Mouse (Mus musculus) liver, embryonic 15.5 days (tissue): ENCODE results near the gene Armc6. TPM values are rescaled to one million over a fixed set of nuclear protein-coding genes. Genes with fewer than 3 reads are reported as not detected.

Experiments used
- ATAC-seq: fragments of 200-750 bp; cut with Nextera tagmentation; 2 replicates; pipeline ENCODE4 v1.8.0; 2017; ENCODE audit warnings: moderate number of reproducible peaks, mild to moderate bottlenecking, moderate library complexity; ENCODE audit not compliant: insufficient read depth
- H3K27ac ChIP-seq: fragments of 300-500 bp; sonication (generic); replicated peaks from 2 replicates; pipeline ENCODE4 v1.5.1; 2015; ENCODE audit warnings: mild to moderate bottlenecking, inconsistent platforms
- H3K27me3 ChIP-seq: fragments of 300-500 bp; sonication (generic); 2 replicates; pipeline ENCODE4 v1.6.1; 2015; ENCODE audit warnings: mild to moderate bottlenecking, inconsistent platforms
- H3K36me3 ChIP-seq: fragments of 300-500 bp; sonication (generic); replicated peaks from 2 replicates; pipeline ENCODE4 v1.6.1; 2015; ENCODE audit warnings: moderate library complexity, mild to moderate bottlenecking, inconsistent platforms
- H3K4me1 ChIP-seq: fragments of 300-500 bp; sonication (generic); replicated peaks from 2 replicates; pipeline ENCODE4 v1.6.1; 2015; ENCODE audit warnings: inconsistent platforms
- H3K4me2 ChIP-seq: fragments of 300-500 bp; sonication (generic); 2 replicates; pipeline ENCODE4 v1.6.1; 2015; ENCODE audit warnings: moderate library complexity, mild to moderate bottlenecking, inconsistent platforms
- H3K4me3 ChIP-seq: fragments of 300-500 bp; sonication (generic); replicated peaks from 2 replicates; pipeline ENCODE4 v1.5.1; 2015; ENCODE audit warnings: mild to moderate bottlenecking, inconsistent platforms
- H3K9ac ChIP-seq: fragments of 300-500 bp; sonication (generic); 2 replicates; pipeline ENCODE4 v1.6.1; 2015; ENCODE audit warnings: moderate library complexity, mild to moderate bottlenecking, inconsistent platforms
- H3K9me3 ChIP-seq: fragments of 300-500 bp; sonication (generic); replicated peaks from 2 replicates; pipeline ENCODE4 v1.6.1; 2016; ENCODE audit warnings: inconsistent platforms
- WGBS: fragments of 180-500 bp; shearing (Covaris S2); methylation state at CpG from one replicate; pipeline ENCODE4 v1.1.7; 2015; ENCODE audit warnings: mixed read lengths; ENCODE audit not compliant: insufficient replicate concordance; 5-methylcytosine and 5-hydroxymethylcytosine counted together
- polyA plus RNA-seq: library from polyadenylated mRNA; unstranded; fragments of >200 nt; fragmentation: Nextera tagmentation; extraction: Ambion mirVana; gene quantifications from 2 replicates; pipeline ENCODE4 v1.2.1, GENCODE M21; 2015

Armc6 gene
- polyA plus RNA-seq, result 12.4 and 15.2 TPM in 2 replicates

DNA sequence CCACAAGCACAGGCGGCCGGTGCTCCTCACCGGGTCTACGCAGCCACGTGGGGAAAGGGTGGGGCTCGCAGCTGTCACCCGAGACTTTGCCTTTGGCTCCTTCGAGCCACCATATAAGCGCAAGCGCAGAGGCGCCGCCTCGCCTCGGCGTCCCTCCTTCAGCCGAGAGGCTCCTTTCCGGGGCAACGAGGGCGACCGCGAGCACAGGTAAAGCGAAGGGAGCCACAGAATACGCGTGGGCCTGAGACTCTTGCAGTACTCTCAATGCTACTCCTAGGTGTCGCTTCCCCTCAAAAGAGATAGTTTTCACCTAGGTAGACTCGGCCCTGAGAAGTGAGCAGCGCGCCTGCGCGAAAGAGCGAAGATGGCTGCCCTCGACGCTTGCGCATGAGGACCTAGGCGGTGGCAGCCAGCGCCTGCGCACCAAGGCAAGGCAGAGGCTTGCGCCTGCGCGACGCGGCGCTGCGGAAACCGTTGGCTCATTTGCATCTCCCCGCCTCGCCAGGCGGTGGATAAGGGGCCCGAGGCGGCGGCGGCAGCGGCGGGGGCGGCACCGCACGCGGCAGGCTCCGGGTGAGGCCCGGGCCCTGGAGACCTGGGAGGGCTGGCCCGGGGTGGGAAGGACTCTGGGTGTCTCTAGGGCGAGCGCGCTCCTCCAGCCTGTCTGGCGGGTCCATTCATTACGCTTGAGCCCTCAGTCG lies at the start of gene Armc6, which contains the start of gene Sugp2:
Gene Armc6 (minus strand): TSS at position 387 of the 701 bp plus-strand sequence.
Gene Sugp2 (plus strand): TSS at position 147 of the 701 bp plus-strand sequence.
- Histone ChIP-seq H3K9me3 (no peaks in the 10 kb centered on the region), H3K4me2 (peak within 1 kb of the TSS; percentile 98), H3K27me3 (no peaks in the 10 kb centered on the region), H3K4me3 (peak within 1 kb of the TSS; percentile 67), H3K36me3 (peaks cover 47% of the 10 kb centered on the region), H3K9ac (peak within 1 kb of the TSS; percentile 80), H3K27ac (peak within 1 kb of the TSS; percentile 93), H3K4me1 (peaks cover 55% of the 10 kb centered on the region)
- peak; percentile 95 for ATAC-seq
- under 1% methylated on average over 67 of the region's 67 CpGs for WGBS

GRCm38 (mm10) chr8:70283136-70284077 lies 49.1 kb upstream of the Armc6 start:
- ATAC-seq, result peak; percentile 40
- Histone ChIP-seq H3K27me3 (peaks cover 21% of the 10 kb centered on the region), H3K36me3 (peaks cover 18% of the 10 kb centered on the region), H3K4me2 (peak overlapping the region; percentile 96), H3K4me3 (peak overlapping the region; percentile 66), H3K9me3 (no peaks in the 10 kb centered on the region), H3K9ac (peak overlapping the region; percentile 65), H3K4me1 (peaks cover 43% of the 10 kb centered on the region), H3K27ac (no peak overlapping the region)
- 1% methylated on average over 55 of the region's 55 CpGs for WGBS

DNA sequence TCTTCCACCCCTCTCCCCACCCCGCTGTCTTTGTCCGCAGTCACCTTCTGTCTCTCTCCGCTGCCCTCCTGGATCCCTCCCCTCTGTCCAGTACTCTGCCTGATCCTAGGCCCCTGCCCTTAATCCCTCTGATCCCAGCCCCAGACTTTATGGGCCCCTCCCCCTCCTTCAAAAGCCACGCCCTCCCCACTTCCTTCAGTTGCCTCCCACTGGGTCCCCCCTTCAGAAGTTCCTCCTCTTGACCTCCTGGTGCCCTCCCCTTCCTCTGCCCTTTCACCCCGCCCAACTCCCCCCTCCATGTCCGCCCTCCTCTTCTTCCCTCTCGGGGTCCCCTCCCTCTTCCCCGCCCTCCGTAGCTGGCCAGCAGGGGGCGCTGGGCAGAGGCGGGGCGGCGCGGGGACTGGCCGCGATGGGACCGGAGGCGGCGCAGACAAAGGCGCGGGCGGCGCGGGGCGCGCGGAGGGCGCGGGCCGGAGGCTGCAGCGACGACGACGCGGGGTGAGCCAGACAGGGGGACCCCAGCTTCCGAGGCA lies 48.4 kb upstream of the Armc6 start, which contains the start of gene Homer3:
Gene Homer3 (plus strand): TSS at position 225 of the 533 bp plus-strand sequence.
- Histone ChIP-seq H3K27ac (no peak within 1 kb of the TSS; the same call in 1 of the 2 replicates), H3K9ac (peak within 1 kb of the TSS; percentile 65)

GRCm38 (mm10) chr8:70281001-70281400 lies 46.7 kb upstream of the Armc6 start:
- Histone ChIP-seq H3K4me1 (peaks cover 63% of the 10 kb centered on the region), H3K27ac (no peak overlapping the region), H3K36me3 (peaks cover 3% of the 10 kb centered on the region; the same call in 1 of the 2 replicates), H3K27me3 (peaks cover 21% of the 10 kb centered on the region), H3K4me2 (no peak overlapping the region), H3K9ac (no peak overlapping the region), H3K4me3 (no peak overlapping the region), H3K9me3 (no peaks in the 10 kb centered on the region)
- 53% methylated on average over 3 of the region's 3 CpGs for WGBS
- ATAC-seq, result no peak

More for the DNA sequence above, 48.4 kb upstream of the Armc6 start, which contains the start of gene Homer3:
- under 1% methylated on average over 36 of the region's 36 CpGs for WGBS
- Histone ChIP-seq H3K36me3 (peaks cover 18% of the 10 kb centered on the region), H3K4me1 (peaks cover 50% of the 10 kb centered on the region), H3K4me3 (peak within 1 kb of the TSS; percentile 66), H3K27me3 (peaks cover 21% of the 10 kb centered on the region), H3K9me3 (no peaks in the 10 kb centered on the region), H3K4me2 (peak within 1 kb of the TSS; percentile 96)
- peak; percentile 81 for ATAC-seq

- 34% methylated on average over 8 of the region's 8 CpGs for WGBS
- H3K27ac ChIP-seq, result no peak overlapping the region
- peaks cover 64% of the 10 kb centered on the region for H3K4me1 ChIP-seq
These were observed 45.0 kb upstream of the Armc6 start for GRCm38 (mm10) chr8:70279266-70279665.

GRCm38 (mm10) chr8:70278175-70278574 lies 43.9 kb upstream of the Armc6 start:
- Histone ChIP-seq H3K9me3 (no peaks in the 10 kb centered on the region), H3K4me1 (peaks cover 60% of the 10 kb centered on the region), H3K9ac (no peak overlapping the region), H3K36me3 (no peaks in the 10 kb centered on the region), H3K4me2 (peak overlapping the region; percentile 36), H3K27me3 (peaks cover 14% of the 10 kb centered on the region), H3K4me3 (no peak overlapping the region), H3K27ac (no peak overlapping the region)
- 39% methylated on average over 15 of the region's 15 CpGs for WGBS
- no peak for ATAC-seq

More at GRCm38 (mm10) chr8:70279266-70279665, 45.0 kb upstream of the Armc6 start:
- Histone ChIP-seq H3K36me3 (no peaks in the 10 kb centered on the region), H3K4me2 (peak overlapping the region; percentile 3; the same call in 1 of the 2 replicates), H3K4me3 (no peak overlapping the region), H3K27me3 (peaks cover 21% of the 10 kb centered on the region), H3K9ac (no peak overlapping the region), H3K9me3 (no peaks in the 10 kb centered on the region)
- no peak for ATAC-seq

DNA sequence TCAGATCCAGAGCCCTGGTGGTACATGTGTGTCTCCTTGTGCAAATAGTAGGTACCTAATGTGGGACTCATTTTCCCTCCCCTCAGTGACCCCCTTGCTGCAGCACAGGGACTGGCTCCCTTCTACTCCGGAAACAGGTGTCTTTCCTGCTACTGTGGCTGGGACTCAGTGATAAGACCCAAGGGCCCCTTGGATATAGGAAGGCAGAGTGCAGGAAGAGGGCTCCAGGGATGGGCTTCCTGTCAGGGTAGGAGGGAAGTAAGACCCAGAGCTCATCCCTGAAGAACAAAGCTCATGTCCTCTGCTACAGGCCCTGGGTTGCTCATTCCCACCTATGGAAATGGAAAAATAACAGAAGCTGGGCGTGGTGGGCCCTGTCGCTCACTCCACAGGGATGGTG lies 42.2 kb upstream of the Armc6 start:
- Histone ChIP-seq H3K4me1 (peaks cover 61% of the 10 kb centered on the region), H3K27ac (0 out of 2 replicates have a peak overlapping the region, but pooled peaks have one; percentile 34), H3K4me2 (no peak overlapping the region), H3K9me3 (no peaks in the 10 kb centered on the region), H3K4me3 (no peak overlapping the region), H3K9ac (no peak overlapping the region), H3K27me3 (no peaks in the 10 kb centered on the region), H3K36me3 (no peaks in the 10 kb centered on the region)
- WGBS, result 42% methylated on average over 3 of the region's 3 CpGs
- peak; percentile 34; the same call in 1 of the 2 replicates for ATAC-seq

GRCm38 (mm10) chr8:70274350-70274749 lies 40.1 kb upstream of the Armc6 start:
- H3K36me3 ChIP-seq, result no peaks in the 10 kb centered on the region
- no peak overlapping the region for H3K4me3 ChIP-seq
- ATAC-seq, result no peak
- H3K4me1 ChIP-seq, result peaks cover 53% of the 10 kb centered on the region
- no peak overlapping the region for H3K27ac ChIP-seq
- no peak overlapping the region for H3K9ac ChIP-seq
- H3K27me3 ChIP-seq, result no peaks in the 10 kb centered on the region
- no peak overlapping the region for H3K4me2 ChIP-seq
- H3K9me3 ChIP-seq, result no peaks in the 10 kb centered on the region

GRCm38 (mm10) chr8:70272949-70273348 lies 38.7 kb upstream of the Armc6 start:
- H3K27me3 ChIP-seq, result no peaks in the 10 kb centered on the region
- no peak overlapping the region for H3K4me3 ChIP-seq
- no peaks in the 10 kb centered on the region for H3K36me3 ChIP-seq
- no peaks in the 10 kb centered on the region for H3K9me3 ChIP-seq
- WGBS, result 31% methylated on average over 3 of the region's 3 CpGs
- ATAC-seq, result peak; percentile 80
- no peak overlapping the region for H3K4me2 ChIP-seq
- H3K27ac ChIP-seq, result peak overlapping the region; percentile 45; the same call in 1 of the 2 replicates
- H3K9ac ChIP-seq, result no peak overlapping the region
- peaks cover 54% of the 10 kb centered on the region for H3K4me1 ChIP-seq

DNA sequence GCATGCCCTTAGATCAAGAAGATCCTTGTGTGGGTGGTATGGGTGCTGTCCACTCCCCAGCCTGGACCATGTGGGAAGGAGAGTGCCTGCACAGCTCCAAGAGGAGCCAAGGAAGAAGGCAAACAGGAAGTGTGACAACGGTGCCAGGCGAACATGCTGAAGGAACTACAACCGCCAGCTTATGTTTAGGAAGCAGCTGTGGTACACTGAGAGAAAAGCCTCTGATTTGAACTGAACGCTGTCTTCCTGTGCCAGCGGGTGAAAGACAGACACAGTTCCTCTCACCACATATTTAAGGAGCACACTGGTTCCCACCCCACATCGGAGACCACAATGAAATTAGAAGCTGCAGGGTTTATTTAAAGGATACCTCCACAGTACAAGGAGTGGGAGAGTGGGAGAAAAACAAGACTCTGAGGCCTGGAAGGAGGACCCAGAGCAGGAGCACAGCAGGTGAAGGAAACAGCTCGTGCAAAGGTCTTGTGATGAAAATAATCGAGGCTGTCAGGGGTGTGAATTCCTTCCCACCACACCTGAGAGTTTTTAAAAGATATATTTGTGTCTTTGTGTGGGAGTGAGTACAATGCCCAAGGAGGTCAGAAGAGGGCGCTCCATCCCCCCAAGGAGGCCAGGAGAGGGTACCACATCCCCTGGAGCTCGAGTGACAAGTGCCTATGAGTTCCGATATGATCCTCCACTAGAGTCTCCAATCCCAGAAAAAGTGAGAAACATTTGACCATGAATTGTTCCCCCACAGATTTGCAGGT lies 34.7 kb upstream of the Armc6 start:
- Histone ChIP-seq H3K27me3 (no peaks in the 10 kb centered on the region), H3K4me2 (0 out of 2 replicates have a peak overlapping the region, but pooled peaks have one; percentile 5), H3K4me3 (no peak overlapping the region), H3K9ac (no peak overlapping the region; the same call in 1 of the 2 replicates), H3K4me1 (peaks cover 49% of the 10 kb centered on the region), H3K36me3 (peaks cover 16% of the 10 kb centered on the region), H3K9me3 (no peaks in the 10 kb centered on the region), H3K27ac (no peak overlapping the region; the same call in 1 of the 2 replicates)
- WGBS, result 24% methylated on average over 11 of the region's 11 CpGs
- ATAC-seq, result no peak
